Mouse (Mus musculus): Measurements from ENCODE around the gene Arl1.

- TF ChIP-seq CTCF (IDR thresholded peaks at IDR 0.05; ENCODE audit: control insufficient read depth, insufficient read depth, insufficient read length) = no peak
- no peak for TF ChIP-seq MYOD1 (IDR thresholded peaks at IDR 0.05; ENCODE audit: control insufficient read depth, insufficient read length, low read depth)
- no peak for TF ChIP-seq MAX (IDR thresholded peaks at IDR 0.05)
- no peak for TF ChIP-seq USF1 (IDR thresholded peaks at IDR 0.05; ENCODE audit: low read depth)
- TF ChIP-seq CEBPB (IDR thresholded peaks at IDR 0.05; ENCODE audit: low read depth) = no peak
- TF ChIP-seq FOSL1 (IDR thresholded peaks at IDR 0.05; ENCODE audit: insufficient read depth, low read length, poor library complexity, severe bottlenecking) = no peak
Measured at GRCm38 (mm10) chr10:88780716-88781115, 50.1 kb downstream of the Arl1 start.

All from C2C12 (cell line).